ENCODE assay signal across 14 mouse cellular contexts in the genomic region with DNA sequence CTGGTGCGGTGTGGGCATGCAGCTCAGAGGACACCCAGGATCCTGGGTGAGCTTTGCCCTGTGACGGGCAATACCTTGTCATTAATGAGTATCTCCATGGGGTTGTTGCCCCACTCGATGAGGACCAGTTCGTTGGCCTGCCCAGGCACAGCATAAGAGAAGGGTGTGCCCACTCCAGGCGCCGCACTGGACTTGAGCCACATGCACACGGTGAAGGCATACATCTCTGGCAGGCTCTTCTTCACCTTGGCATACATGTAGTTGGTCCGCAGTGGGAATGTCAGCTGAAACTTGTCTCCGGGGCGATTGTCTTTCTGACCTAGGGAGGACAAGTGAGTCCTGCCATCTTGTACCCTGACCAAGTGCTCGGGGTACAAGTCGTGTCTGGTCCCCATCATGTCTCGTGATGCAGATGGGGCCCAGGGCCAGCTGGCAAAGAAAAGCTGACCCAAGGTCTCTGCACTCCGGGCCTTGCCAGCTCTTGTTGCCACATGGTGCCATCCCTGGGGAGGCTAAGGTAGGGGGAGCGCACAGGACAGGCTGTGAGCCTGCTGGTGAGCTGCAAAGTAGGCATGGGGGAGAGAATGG. TPM values are rescaled to one million over a fixed set of nuclear protein-coding genes. Genes with fewer than 3 reads are reported as not detected.
DNase-seq lines count a peak whose midpoint lies in the region; ATAC-seq and TF ChIP-seq lines count a peak whose summit lies in the region.
"Had no signal": no experiment of that assay in that cellular context is flagged by ENCODE, and none has a peak within 500 bp of the region (broad histone marks: within the 10 kb centered on the region; RNA-seq: fewer than 3 reads in every experiment).

No protein-coding gene starts in this region.

- H3K9me3 ChIP-seq in embryonic facial prominence, embryonic 10.5 days: no peaks in the 10 kb centered on the region
- H3K9me3 ChIP-seq in midbrain, embryonic 16.5 days (replicated peaks; ENCODE audit: control insufficient read depth, low read length, poor library complexity, severe bottlenecking): no peaks in the 10 kb centered on the region
- H3K9me3 ChIP-seq: embryonic facial prominence, embryonic 12.5 days; megakaryocyte, embryonic 14.5 days had no signal

- H3K4me2 ChIP-seq in midbrain, embryonic 16.5 days (ENCODE audit: low read length): peak overlapping the region; percentile 98

- ATAC-seq in midbrain, embryonic 16.5 days: no peak

- H3K36me3 ChIP-seq in embryonic facial prominence, embryonic 10.5 days (replicated peaks): no peaks in the 10 kb centered on the region
- no peaks in the 10 kb centered on the region for H3K36me3 ChIP-seq in midbrain, embryonic 16.5 days (ENCODE audit: control insufficient read depth, insufficient read depth, low read length)
- H3K36me3 ChIP-seq: embryonic facial prominence, embryonic 12.5 days had no signal

- H3K27ac ChIP-seq in left cerebral cortex, adult 2 months: peak overlapping the region; percentile 89
- no peak overlapping the region for H3K27ac ChIP-seq in embryonic facial prominence, embryonic 10.5 days (replicated peaks)
- H3K27ac ChIP-seq in midbrain, embryonic 16.5 days (ENCODE audit: low read length): no peak overlapping the region
- H3K27ac ChIP-seq: embryonic facial prominence, embryonic 12.5 days had no signal

- H3K4me1 ChIP-seq in embryonic facial prominence, embryonic 10.5 days: peaks cover 53% of the 10 kb centered on the region
- peaks cover 48% of the 10 kb centered on the region for H3K4me1 ChIP-seq in midbrain, embryonic 16.5 days (ENCODE audit: control insufficient read depth, insufficient read depth, low read length)

- TF ChIP-seq CTCF in left cerebral cortex, adult 2 months (IDR thresholded peaks at IDR 0.05): no peak

- peak overlapping the region; percentile 93 for H3K4me3 ChIP-seq in left cerebral cortex, adult 2 months
- peak overlapping the region; percentile 8; the same call in 1 of the 2 replicates for H3K4me3 ChIP-seq in embryonic facial prominence, embryonic 10.5 days
- H3K4me3 ChIP-seq in midbrain, embryonic 16.5 days (ENCODE audit: low read depth, low read length): peak overlapping the region; percentile 78; the same call in 1 of the 2 replicates
- H3K4me3 ChIP-seq: embryonic facial prominence, embryonic 12.5 days; megakaryocyte, embryonic 14.5 days had no signal

- WGBS in embryonic facial prominence, embryonic 10.5 days: 85% methylated on average over 15 of the region's 15 CpGs
- WGBS in midbrain, embryonic 16.5 days: 84% methylated on average over 15 of the region's 15 CpGs

- no peak for DNase-seq in left cerebral cortex, adult 2 months (ENCODE audit: extremely low spot score in 1 of 2, low spot score in 2 of 2)
- DNase-seq in left cerebral cortex, postnatal 36 days (ENCODE audit: low spot score in 2 of 2): no peak
- peak; percentile 83 for DNase-seq in cerebellum, adult 9-10 months
- no peak for DNase-seq in embryonic facial prominence, embryonic 10.5 days (ENCODE audit: low spot score)
- DNase-seq in spleen, postnatal 36 days (ENCODE audit: low spot score in 2 of 2): no peak
- no peak for DNase-seq in right cerebral cortex, adult 2 months (ENCODE audit: low spot score in 2 of 2)
- no peak for DNase-seq in retina, embryonic 14.5 days (ENCODE audit: low spot score)
- DNase-seq: heart, adult 18-20 months; heart, postnatal 10 days; kidney, adult 18-20 months; lung, adult 18-20 months had no signal

- H3K27me3 ChIP-seq in embryonic facial prominence, embryonic 10.5 days (replicated peaks; ENCODE audit: low read depth, poor library complexity, severe bottlenecking): peaks cover 100% of the 10 kb centered on the region
- peaks cover 13% of the 10 kb centered on the region for H3K27me3 ChIP-seq in midbrain, embryonic 16.5 days (ENCODE audit: control insufficient read depth, insufficient read depth, low read depth, low read length)

- intact Hi-C loops in left cerebral cortex, adult 2 months (cut with DNase I): loop anchor here (5.0 kb wide), 3 partner anchors 58 to 363 kb away; a partner anchor contains a TSS
- intact Hi-C loops in left cerebral cortex, postnatal 36 days (cut with DNase I): loop anchor here (5.0 kb wide), 4 partner anchors 58 to 363 kb away; a partner anchor contains a TSS

- peak overlapping the region; percentile 22 for H3K9ac ChIP-seq in midbrain, embryonic 16.5 days (ENCODE audit: low read depth, low read length)
- H3K9ac ChIP-seq: embryonic facial prominence, embryonic 12.5 days had no signal

RNA-seq across cellular contexts. Expression of a gene that starts 2.9 kb away (rescaled TPM):
- total RNA-seq in left cerebral cortex, adult 2 months (2021): 100 to 1,000 TPM; 247 to 272 TPM
- total RNA-seq in left cerebral cortex, postnatal 36 days (2021): 100 to 1,000 TPM; 240 to 248 TPM
- polyA plus RNA-seq in embryonic facial prominence, embryonic 10.5 days (2016; fragmentation: Nextera tagmentation; extraction: Ambion mirVana): 1.9 and 2.6 TPM in 2 replicates
- 12.4 and 12.6 TPM in 2 replicates for polyA plus RNA-seq in midbrain, embryonic 16.5 days (2015; fragmentation: Nextera tagmentation; extraction: Ambion mirVana)

RNA-seq across cellular contexts. Expression of a gene that starts 53.5 kb away (rescaled TPM):
- total RNA-seq in left cerebral cortex, adult 2 months (2021): 10 to 100 TPM; 31.3 to 35.3 TPM
- 10 to 100 TPM; 30.6 to 31.0 TPM for total RNA-seq in left cerebral cortex, postnatal 36 days (2021)
- polyA plus RNA-seq in embryonic facial prominence, embryonic 10.5 days (2016; fragmentation: Nextera tagmentation; extraction: Ambion mirVana): 21.1 and 21.2 TPM in 2 replicates
- 17.3 and 19.8 TPM in 2 replicates for polyA plus RNA-seq in midbrain, embryonic 16.5 days (2015; fragmentation: Nextera tagmentation; extraction: Ambion mirVana)

RNA-seq across cellular contexts. Expression of a gene that starts 58.1 kb away (rescaled TPM):
- 10 to 100 TPM; 64.2 to 70.0 TPM for total RNA-seq in left cerebral cortex, adult 2 months (2021)
- total RNA-seq in left cerebral cortex, postnatal 36 days (2021): 10 to 100 TPM; 62.9 to 67.5 TPM
- polyA plus RNA-seq in embryonic facial prominence, embryonic 10.5 days (2016; fragmentation: Nextera tagmentation; extraction: Ambion mirVana): 14.4 and 15.7 TPM in 2 replicates
- 9.9 and 10.4 TPM in 2 replicates for polyA plus RNA-seq in midbrain, embryonic 16.5 days (2015; fragmentation: Nextera tagmentation; extraction: Ambion mirVana)

Comparison
In these comparisons a context has a peak if more than half of its experiments do, and no peak if none do; other contexts are left out.
1. H3K4me3 ChIP-seq: peak in every context shown above with its lines; median percentile 93 in left cerebral cortex, adult 2 months; 78 in midbrain, embryonic 16.5 days; 8 in embryonic facial prominence, embryonic 10.5 days.